Mouse (Mus musculus): ENCODE results near the gene Phf11b. TPM values are rescaled to one million over a fixed set of nuclear protein-coding genes. Genes with fewer than 3 reads are reported as not detected.
"Not testable (repeated sequence)": the region's sequence is repeated elsewhere in the genome, so short reads cannot be mapped to it uniquely, and the experiment has no call there.

Gene Phf11b
- 0.27 TPM in 1 of 2 replicates, not detected in the other for polyA plus RNA-seq (2016; fragmentation: Nextera tagmentation; extraction: Ambion mirVana)

GRCm38 (mm10) chr14:59341189-59341588 lies at the start of gene Phf11b:
Phf11b (minus strand) TSS chr14:59341351.
- not testable (repeated sequence) for H3K36me3 ChIP-seq; H3K4me3 ChIP-seq; H3K4me1 ChIP-seq; H3K27me3 ChIP-seq (ENCODE audit: low read depth, poor library complexity, severe bottlenecking); DNase-seq (ENCODE audit: low spot score); H3K9me3 ChIP-seq (replicated peaks); H3K27ac ChIP-seq (replicated peaks)
- WGBS = 79% methylated on average over 1 of the region's 1 CpGs

- H3K27me3 ChIP-seq (ENCODE audit: low read depth, poor library complexity, severe bottlenecking); H3K4me1 ChIP-seq; H3K27ac ChIP-seq (replicated peaks); H3K9me3 ChIP-seq (replicated peaks); DNase-seq (ENCODE audit: low spot score); H3K36me3 ChIP-seq; H3K4me3 ChIP-seq: not testable (repeated sequence)
- WGBS = 75% methylated on average over 4 of the region's 4 CpGs
Measured at GRCm38 (mm10) chr14:59390181-59390580, 49.0 kb upstream of the Phf11b start.

GRCm38 (mm10) chr14:59389532-59389931 lies 48.4 kb upstream of the Phf11b start:
- DNase-seq (ENCODE audit: low spot score) = no peak
- no peak overlapping the region for H3K27ac ChIP-seq (replicated peaks)
- H3K36me3 ChIP-seq = no peaks in the 10 kb centered on the region
- 71% methylated on average over 1 of the region's 1 CpGs for WGBS
- H3K4me3 ChIP-seq = no peak overlapping the region
- no peaks in the 10 kb centered on the region for H3K27me3 ChIP-seq (ENCODE audit: low read depth, poor library complexity, severe bottlenecking)
- no peaks in the 10 kb centered on the region for H3K4me1 ChIP-seq
- H3K9me3 ChIP-seq (replicated peaks) = no peaks in the 10 kb centered on the region

DNA sequence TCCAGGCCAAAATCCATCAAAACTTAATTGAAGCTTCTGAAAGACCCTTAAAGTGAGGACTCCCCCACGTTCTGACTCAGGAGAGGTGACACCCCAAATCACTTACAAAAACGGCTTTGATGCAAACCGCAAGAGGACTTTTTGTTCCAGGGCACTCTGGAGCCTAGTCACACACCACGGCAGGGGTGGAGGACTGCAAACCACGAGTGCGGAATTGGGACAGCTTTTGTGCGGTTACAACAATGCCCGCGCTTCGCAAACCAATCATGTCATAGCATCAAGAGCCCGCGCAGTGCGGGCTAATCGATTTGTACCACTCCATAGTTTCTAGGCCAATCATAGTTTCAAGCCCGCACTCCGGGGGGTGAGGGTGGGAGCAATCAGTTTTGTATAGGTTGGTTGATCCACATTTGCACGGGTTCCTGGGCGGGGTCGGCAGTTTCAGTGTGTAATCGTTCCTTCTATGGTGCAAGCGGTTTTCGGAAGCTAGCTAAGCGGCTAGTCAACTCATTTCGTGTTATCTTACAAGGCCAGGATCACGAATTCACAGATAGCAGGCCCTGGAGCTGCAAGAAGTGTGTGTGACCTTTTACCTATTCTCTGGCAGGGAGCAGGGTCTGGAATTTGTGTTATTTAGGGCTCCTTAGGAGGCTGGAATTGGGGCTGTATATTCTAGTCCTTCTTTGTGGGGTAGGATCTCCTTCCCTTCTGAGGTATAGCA lies 29.4 kb upstream of the Phf11b start:
- Histone ChIP-seq H3K27ac (replicated peaks) (no peak overlapping the region), H3K36me3 (no peaks in the 10 kb centered on the region), H3K4me3 (no peak overlapping the region), H3K4me1 (no peaks in the 10 kb centered on the region), H3K27me3 (ENCODE audit: low read depth, poor library complexity, severe bottlenecking) (no peaks in the 10 kb centered on the region), H3K9me3 (replicated peaks) (peaks cover 16% of the 10 kb centered on the region; the same call in 1 of the 2 replicates)
- WGBS = 95% methylated on average over 25 of the region's 25 CpGs
- no peak for DNase-seq (ENCODE audit: low spot score)

DNA sequence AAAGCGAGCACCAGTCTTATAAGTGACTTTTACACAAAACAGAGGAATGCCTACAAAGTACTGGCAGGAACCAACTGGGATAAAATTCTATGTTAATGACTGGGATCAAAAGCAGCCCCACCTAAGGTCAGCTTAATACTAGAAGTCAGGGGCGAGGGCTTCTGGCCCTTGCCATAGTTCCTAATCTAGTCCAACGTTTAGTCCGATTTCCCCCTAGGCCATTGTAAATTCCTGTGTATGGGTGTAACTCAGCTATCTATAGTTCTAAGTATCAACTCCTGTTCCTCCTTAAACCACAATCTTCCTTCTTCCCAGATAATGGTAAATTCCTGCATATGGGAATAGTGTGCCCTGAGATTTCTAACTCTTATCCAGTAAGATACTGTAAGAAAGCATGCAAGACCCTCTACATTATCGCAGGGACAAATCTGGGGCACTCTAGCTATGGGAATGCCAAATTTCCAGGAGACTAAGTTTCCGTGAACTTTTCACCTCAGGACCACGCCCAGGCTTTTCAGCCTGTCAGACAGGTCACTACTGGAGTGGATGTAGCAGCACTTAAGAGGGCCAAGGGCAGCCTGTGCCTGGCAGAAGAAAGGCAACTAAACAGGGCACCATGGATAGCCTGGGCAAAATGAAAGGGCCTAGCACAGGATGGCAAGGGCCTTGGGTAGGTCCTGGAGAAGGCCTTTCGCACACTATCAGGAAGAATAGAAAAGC lies 25.4 kb upstream of the Phf11b start:
- WGBS = 90% methylated on average over 8 of the region's 8 CpGs
- DNase-seq (ENCODE audit: low spot score) = no peak

DNA sequence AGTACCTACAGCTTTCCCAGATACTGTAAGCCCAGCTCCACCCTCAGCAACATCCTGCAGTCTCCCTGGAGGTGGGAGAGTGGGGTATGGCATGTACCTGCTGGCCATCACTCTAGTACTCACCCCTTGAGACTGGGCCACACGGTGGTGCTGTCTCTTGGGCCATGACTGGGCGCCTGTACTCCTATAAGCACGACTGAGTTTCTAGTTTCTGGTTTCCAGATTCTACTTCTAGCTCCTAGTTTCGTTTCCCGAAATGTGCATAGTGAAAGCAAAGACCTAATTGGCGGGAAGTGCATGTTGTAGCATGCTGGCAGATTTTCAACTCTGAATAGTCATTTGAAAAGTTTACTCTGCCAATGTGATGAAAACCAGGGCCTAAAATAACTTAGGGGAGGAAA lies 24.1 kb upstream of the Phf11b start, which contains the start of gene Phf11d:
Gene Phf11d, minus strand, starts transcription at position 227 of the 401 bp plus-strand sequence.
- DNase-seq (ENCODE audit: low spot score) = no peak
- H3K27ac ChIP-seq (replicated peaks) = no peak within 1 kb of the TSS
- H3K36me3 ChIP-seq = no peaks in the 10 kb centered on the region
- WGBS = 85% methylated on average over 6 of the region's 6 CpGs
- no peak within 1 kb of the TSS for H3K4me3 ChIP-seq
- peaks cover under 1% of the 10 kb centered on the region; the same call in 1 of the 2 replicates for H3K9me3 ChIP-seq (replicated peaks)
- no peaks in the 10 kb centered on the region for H3K27me3 ChIP-seq (ENCODE audit: low read depth, poor library complexity, severe bottlenecking)
- H3K4me1 ChIP-seq = no peaks in the 10 kb centered on the region

More for the DNA sequence above, 25.4 kb upstream of the Phf11b start:
- no peaks in the 10 kb centered on the region for H3K4me1 ChIP-seq
- no peak overlapping the region for H3K27ac ChIP-seq (replicated peaks)
- peaks cover 13% of the 10 kb centered on the region; the same call in 1 of the 2 replicates for H3K9me3 ChIP-seq (replicated peaks)
- H3K4me3 ChIP-seq = no peak overlapping the region
- no peaks in the 10 kb centered on the region for H3K36me3 ChIP-seq
- H3K27me3 ChIP-seq (ENCODE audit: low read depth, poor library complexity, severe bottlenecking) = no peaks in the 10 kb centered on the region

GRCm38 (mm10) chr14:59339541-59339940 lies 1.6 kb downstream of the Phf11b start:
- Histone ChIP-seq H3K27me3 (ENCODE audit: low read depth, poor library complexity, severe bottlenecking) (no peaks in the 10 kb centered on the region), H3K4me1 (no peaks in the 10 kb centered on the region), H3K9me3 (replicated peaks) (no peaks in the 10 kb centered on the region), H3K4me3 (no peak overlapping the region), H3K27ac (replicated peaks) (no peak overlapping the region), H3K36me3 (no peaks in the 10 kb centered on the region)
- DNase-seq (ENCODE audit: low spot score) = no peak
- WGBS = 100% methylated on average over 1 of the region's 1 CpGs

GRCm38 (mm10) chr14:59336056-59336455 lies 5.1 kb downstream of the Phf11b start:
- not testable (repeated sequence) for H3K9me3 ChIP-seq (replicated peaks); H3K27me3 ChIP-seq (ENCODE audit: low read depth, poor library complexity, severe bottlenecking); H3K27ac ChIP-seq (replicated peaks); H3K4me1 ChIP-seq; H3K36me3 ChIP-seq; H3K4me3 ChIP-seq; DNase-seq (ENCODE audit: low spot score)
- WGBS = 92% methylated on average over 3 of the region's 3 CpGs

- WGBS = 58% methylated on average over 3 of the region's 3 CpGs
- H3K4me3 ChIP-seq; H3K9me3 ChIP-seq (replicated peaks): not testable (repeated sequence)
Measured at GRCm38 (mm10) chr14:59330499-59330898, 10.7 kb downstream of the Phf11b start.

DNA sequence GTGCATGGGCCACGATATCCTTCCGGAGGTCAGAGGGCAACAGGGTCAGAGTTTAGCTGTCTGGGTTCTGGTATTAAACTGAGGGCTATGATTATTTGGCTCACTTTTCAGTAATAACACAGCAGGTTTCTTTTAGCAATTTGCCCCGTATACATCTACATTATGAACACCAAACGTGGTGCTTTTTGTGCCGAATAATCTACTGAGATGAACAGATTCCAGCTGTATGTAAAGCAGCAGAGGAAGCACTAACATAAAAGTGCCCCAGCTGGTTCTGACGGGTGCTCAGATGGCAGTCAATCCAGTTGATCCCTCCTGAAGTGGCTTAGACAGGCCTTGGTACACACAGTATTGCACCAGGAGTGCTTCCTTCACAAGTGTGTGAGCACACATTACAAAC lies 21.2 kb downstream of the Phf11b start:
- not testable (repeated sequence) for H3K4me3 ChIP-seq; H3K4me1 ChIP-seq; H3K27me3 ChIP-seq (ENCODE audit: low read depth, poor library complexity, severe bottlenecking); DNase-seq (ENCODE audit: low spot score); H3K9me3 ChIP-seq (replicated peaks); H3K36me3 ChIP-seq; H3K27ac ChIP-seq (replicated peaks)
- WGBS = 85% methylated on average over 6 of the region's 6 CpGs

More at GRCm38 (mm10) chr14:59330499-59330898, 10.7 kb downstream of the Phf11b start:
- DNase-seq (ENCODE audit: low spot score) = peak; percentile 12
- H3K36me3 ChIP-seq; H3K27me3 ChIP-seq (ENCODE audit: low read depth, poor library complexity, severe bottlenecking); H3K4me1 ChIP-seq; H3K27ac ChIP-seq (replicated peaks): not testable (repeated sequence)

DNA sequence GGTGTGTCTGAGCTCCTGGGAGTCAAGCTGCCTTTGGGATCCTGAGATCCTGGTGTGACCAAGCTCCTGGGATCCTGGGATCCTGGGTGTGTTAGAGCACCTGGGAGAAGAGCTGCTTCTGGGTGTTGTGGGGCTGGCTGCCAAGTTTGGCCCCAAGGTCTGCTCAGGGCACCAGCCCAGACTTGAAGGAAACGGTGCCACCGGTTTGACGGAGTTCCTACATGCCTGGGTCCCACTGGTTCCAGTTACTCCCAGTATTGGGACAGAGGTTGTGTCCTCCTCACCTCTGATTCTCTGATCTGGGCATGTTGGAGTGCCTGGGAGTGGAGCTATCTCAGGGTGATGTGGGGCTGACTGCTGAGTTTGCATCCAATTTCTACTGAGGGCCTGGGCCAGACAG lies 22.1 kb downstream of the Phf11b start:
- H3K4me3 ChIP-seq = not testable (repeated sequence)
- WGBS = 89% methylated on average over 3 of the region's 3 CpGs

DNA sequence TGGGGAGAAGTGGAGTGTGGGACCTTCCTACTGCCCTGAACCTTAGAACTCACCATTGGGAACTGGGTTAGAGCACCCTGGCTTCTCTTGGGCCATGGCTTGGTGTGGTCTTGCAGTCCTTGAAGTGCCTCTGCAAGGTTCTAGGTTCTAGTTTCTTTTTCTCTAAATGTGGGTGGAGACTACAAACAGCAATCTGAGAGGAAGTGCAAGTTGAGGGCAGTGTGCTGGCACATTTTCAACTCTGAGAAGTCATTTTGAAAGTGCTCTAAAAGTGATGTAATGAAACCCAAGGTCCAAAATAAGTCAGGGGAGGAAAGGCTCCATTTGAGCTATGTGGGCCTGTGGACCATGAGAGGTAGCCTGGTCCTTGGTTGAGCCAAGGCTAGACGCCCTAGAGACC lies 43.8 kb downstream of the Phf11b start, which contains the start of gene Phf11a:
Gene Phf11a, minus strand, starts transcription at position 132 of the 400 bp plus-strand sequence.
- DNase-seq (ENCODE audit: low spot score); H3K27ac ChIP-seq (replicated peaks); H3K4me3 ChIP-seq; H3K4me1 ChIP-seq; H3K9me3 ChIP-seq (replicated peaks); H3K36me3 ChIP-seq; H3K27me3 ChIP-seq (ENCODE audit: low read depth, poor library complexity, severe bottlenecking): not testable (repeated sequence)
- 85% methylated on average over 1 of the region's 1 CpGs for WGBS

More for the DNA sequence above, 22.1 kb downstream of the Phf11b start:
- not testable (repeated sequence) for H3K27me3 ChIP-seq (ENCODE audit: low read depth, poor library complexity, severe bottlenecking); H3K27ac ChIP-seq (replicated peaks); H3K36me3 ChIP-seq; H3K4me1 ChIP-seq; DNase-seq (ENCODE audit: low spot score); H3K9me3 ChIP-seq (replicated peaks)

- not testable (repeated sequence) for H3K27ac ChIP-seq (replicated peaks); H3K27me3 ChIP-seq (ENCODE audit: low read depth, poor library complexity, severe bottlenecking); H3K36me3 ChIP-seq; DNase-seq (ENCODE audit: low spot score); H3K9me3 ChIP-seq (replicated peaks); H3K4me1 ChIP-seq; H3K4me3 ChIP-seq
Measured at GRCm38 (mm10) chr14:59291769-59292168, 49.4 kb downstream of the Phf11b start.

All from midbrain, embryonic 10.5 days (tissue).